Mouse (Mus musculus): ENCODE data around the gene Abhd8. TPM values are rescaled to one million over a fixed set of nuclear protein-coding genes. Genes with fewer than 3 reads are reported as not detected.

Gene Abhd8
- total RNA-seq, 2 experiments from 2014 or later = 1.3 to 3.0 TPM

Other genes with a start within 250 kb of the Abhd8 start
- gene Myo9b, start 190.9 kb downstream of the Abhd8 start, total RNA-seq (2015; ENCODE audit: low replicate concordance) = 26.3 and 29.3 TPM in 2 replicates
- gene Myo9b, start 190.9 kb downstream of the Abhd8 start, total RNA-seq (2017; ENCODE audit: low replicate concordance) = 23.4 and 32.3 TPM in 2 replicates
- 36.4 and 49.9 TPM in 2 replicates for gene Haus8, start 190.7 kb downstream of the Abhd8 start, total RNA-seq (2015; ENCODE audit: low replicate concordance)
- 69.7 and 109 TPM in 2 replicates for gene Haus8, start 190.7 kb downstream of the Abhd8 start, total RNA-seq (2017; ENCODE audit: low replicate concordance)
- gene Use1, start 96.8 kb downstream of the Abhd8 start, total RNA-seq (2015; ENCODE audit: low replicate concordance) = 46.1 and 99.8 TPM in 2 replicates
- 48.1 and 59.2 TPM in 2 replicates for gene Use1, start 96.8 kb downstream of the Abhd8 start, total RNA-seq (2017; ENCODE audit: low replicate concordance)
- gene Ocel1, start 92.4 kb downstream of the Abhd8 start, total RNA-seq (2015; ENCODE audit: low replicate concordance) = 1.7 and 13.7 TPM in 2 replicates
- 10.4 and 10.7 TPM in 2 replicates for gene Ocel1, start 92.4 kb downstream of the Abhd8 start, total RNA-seq (2017; ENCODE audit: low replicate concordance)
- gene Nr2f6, start 81.7 kb downstream of the Abhd8 start, total RNA-seq (2015; ENCODE audit: low replicate concordance) = not detected in 2 replicates
- 1.4 and 6.7 TPM in 2 replicates for gene Nr2f6, start 81.7 kb downstream of the Abhd8 start, total RNA-seq (2017; ENCODE audit: low replicate concordance)
- not detected in 2 replicates for gene Ushbp1, start 67.9 kb downstream of the Abhd8 start, total RNA-seq (2015; ENCODE audit: low replicate concordance)
- 0.64 TPM in 1 of 2 replicates, not detected in the other for gene Ushbp1, start 67.9 kb downstream of the Abhd8 start, total RNA-seq (2017; ENCODE audit: low replicate concordance)
- gene Babam1, start 66.8 kb downstream of the Abhd8 start, total RNA-seq (2015; ENCODE audit: low replicate concordance) = 35.0 and 51.6 TPM in 2 replicates
- gene Babam1, start 66.8 kb downstream of the Abhd8 start, total RNA-seq (2017; ENCODE audit: low replicate concordance) = 22.3 and 44.8 TPM in 2 replicates
- gene Ankle1, start 57.6 kb downstream of the Abhd8 start, total RNA-seq (2015; ENCODE audit: low replicate concordance) = 208 and 222 TPM in 2 replicates
- 343 and 473 TPM in 2 replicates for gene Ankle1, start 57.6 kb downstream of the Abhd8 start, total RNA-seq (2017; ENCODE audit: low replicate concordance)
- 23.1 and 38.2 TPM in 2 replicates for gene Mrpl34, start 1.3 kb upstream of the Abhd8 start, total RNA-seq (2015; ENCODE audit: low replicate concordance)
- gene Mrpl34, start 1.3 kb upstream of the Abhd8 start, total RNA-seq (2017; ENCODE audit: low replicate concordance) = 14.1 and 17.5 TPM in 2 replicates
- gene Dda1, start 5.5 kb upstream of the Abhd8 start, total RNA-seq (2015; ENCODE audit: low replicate concordance) = 23.9 and 35.7 TPM in 2 replicates
- 17.8 and 18.1 TPM in 2 replicates for gene Dda1, start 5.5 kb upstream of the Abhd8 start, total RNA-seq (2017; ENCODE audit: low replicate concordance)
- gene Ano8, start 22.3 kb upstream of the Abhd8 start, total RNA-seq (2015; ENCODE audit: low replicate concordance) = not detected in 2 replicates
- 0.13 TPM in 1 of 2 replicates, not detected in the other for gene Ano8, start 22.3 kb upstream of the Abhd8 start, total RNA-seq (2017; ENCODE audit: low replicate concordance)
- 2.1 and 4.0 TPM in 2 replicates for gene Gtpbp3, start 24.4 kb upstream of the Abhd8 start, total RNA-seq (2015; ENCODE audit: low replicate concordance)
- 0.83 and 4.0 TPM in 2 replicates for gene Gtpbp3, start 24.4 kb upstream of the Abhd8 start, total RNA-seq (2017; ENCODE audit: low replicate concordance)
- gene Plvap, start 48.1 kb upstream of the Abhd8 start, total RNA-seq (2015; ENCODE audit: low replicate concordance) = not detected in 2 replicates
- not detected in 2 replicates for gene Plvap, start 48.1 kb upstream of the Abhd8 start, total RNA-seq (2017; ENCODE audit: low replicate concordance)
- not detected in 2 replicates for gene Ccdc194, start 62.1 kb upstream of the Abhd8 start, total RNA-seq (2015; ENCODE audit: low replicate concordance)
- gene Ccdc194, start 62.1 kb upstream of the Abhd8 start, total RNA-seq (2017; ENCODE audit: low replicate concordance) = not detected in 2 replicates
- gene Bst2, start 73.8 kb upstream of the Abhd8 start, total RNA-seq (2015; ENCODE audit: low replicate concordance) = 7.6 TPM in 1 of 2 replicates, not detected in the other
- 15.1 and 28.2 TPM in 2 replicates for gene Bst2, start 73.8 kb upstream of the Abhd8 start, total RNA-seq (2017; ENCODE audit: low replicate concordance)
- 7.6 and 9.6 TPM in 2 replicates for gene Mvb12a, start 79.3 kb upstream of the Abhd8 start, total RNA-seq (2015; ENCODE audit: low replicate concordance)
- gene Mvb12a, start 79.3 kb upstream of the Abhd8 start, total RNA-seq (2017; ENCODE audit: low replicate concordance) = 2.1 and 4.5 TPM in 2 replicates
- gene Tmem221, start 95.2 kb upstream of the Abhd8 start, total RNA-seq (2015; ENCODE audit: low replicate concordance) = not detected in 2 replicates
- not detected in 2 replicates for gene Tmem221, start 95.2 kb upstream of the Abhd8 start, total RNA-seq (2017; ENCODE audit: low replicate concordance)
- gene Nxnl1, start 102.9 kb upstream of the Abhd8 start, total RNA-seq (2015; ENCODE audit: low replicate concordance) = not detected in 2 replicates
- gene Nxnl1, start 102.9 kb upstream of the Abhd8 start, total RNA-seq (2017; ENCODE audit: low replicate concordance) = not detected in 2 replicates
- 1.1 and 1.7 TPM in 2 replicates for gene Slc27a1, start 105.2 kb upstream of the Abhd8 start, total RNA-seq (2015; ENCODE audit: low replicate concordance)
- gene Slc27a1, start 105.2 kb upstream of the Abhd8 start, total RNA-seq (2017; ENCODE audit: low replicate concordance) = not detected in 2 replicates
- 31.4 and 36.9 TPM in 2 replicates for gene Pgls, start 128.5 kb upstream of the Abhd8 start, total RNA-seq (2015; ENCODE audit: low replicate concordance)
- gene Pgls, start 128.5 kb upstream of the Abhd8 start, total RNA-seq (2017; ENCODE audit: low replicate concordance) = 14.8 and 31.8 TPM in 2 replicates
- 54.1 and 135 TPM in 2 replicates for gene Fam129c, start 134.0 kb upstream of the Abhd8 start, total RNA-seq (2015; ENCODE audit: low replicate concordance)
- gene Fam129c, start 134.0 kb upstream of the Abhd8 start, total RNA-seq (2017; ENCODE audit: low replicate concordance) = 7.4 and 32.9 TPM in 2 replicates
- gene Colgalt1, start 147.3 kb upstream of the Abhd8 start, total RNA-seq (2015; ENCODE audit: low replicate concordance) = 5.9 and 19.5 TPM in 2 replicates
- 9.2 and 11.0 TPM in 2 replicates for gene Colgalt1, start 147.3 kb upstream of the Abhd8 start, total RNA-seq (2017; ENCODE audit: low replicate concordance)
- not detected in 2 replicates for gene Unc13a, start 208.1 kb upstream of the Abhd8 start, total RNA-seq (2015; ENCODE audit: low replicate concordance)
- gene Unc13a, start 208.1 kb upstream of the Abhd8 start, total RNA-seq (2017; ENCODE audit: low replicate concordance) = not detected in 2 replicates
- 2.1 and 5.4 TPM in 2 replicates for gene Jak3, start 212.6 kb upstream of the Abhd8 start, total RNA-seq (2015; ENCODE audit: low replicate concordance)
- gene Jak3, start 212.6 kb upstream of the Abhd8 start, total RNA-seq (2017; ENCODE audit: low replicate concordance) = 0.68 and 0.90 TPM in 2 replicates
- 3.6 TPM in 1 of 2 replicates, not detected in the other for gene Insl3, start 225.6 kb upstream of the Abhd8 start, total RNA-seq (2015; ENCODE audit: low replicate concordance)
- gene Insl3, start 225.6 kb upstream of the Abhd8 start, total RNA-seq (2017; ENCODE audit: low replicate concordance) = not detected in 2 replicates
- 12.2 and 12.3 TPM in 2 replicates for gene B3gnt3, start 238.1 kb upstream of the Abhd8 start, total RNA-seq (2015; ENCODE audit: low replicate concordance)
- 10.9 and 14.4 TPM in 2 replicates for gene B3gnt3, start 238.1 kb upstream of the Abhd8 start, total RNA-seq (2017; ENCODE audit: low replicate concordance)

Data from erythroid progenitor cell, adult 5-6 weeks (primary cell).